In genomic region chr1:184827175-184827701, GRCm38 (mm10) we compare ENCODE assay signal across 8 mouse cellular contexts. TPM values are rescaled to one million over a fixed set of nuclear protein-coding genes. Genes with fewer than 3 reads are reported as not detected.
A peak's percentile ranks its signal among the peaks of the same experiment; 100 is the strongest.
DNase-seq lines count a peak whose midpoint lies in the region; ATAC-seq and TF ChIP-seq lines count a peak whose summit lies in the region.

No protein-coding gene starts in this region.

- peak overlapping the region; percentile 48 for H3K4me2 ChIP-seq in lung, embryonic 14.5 days
- peak overlapping the region; percentile 26 for H3K4me2 ChIP-seq in forebrain, postnatal 0 days (ENCODE audit: low read depth)
- H3K4me2 ChIP-seq in neural tube, embryonic 14.5 days (ENCODE audit: low read depth, low read length): peak overlapping the region; percentile 38

- H3K4me3 ChIP-seq in lung, embryonic 14.5 days (ENCODE audit: low read depth, low read length): peak overlapping the region; percentile 11; the same call in 1 of the 2 replicates
- no peak overlapping the region for H3K4me3 ChIP-seq in forebrain, postnatal 0 days (ENCODE audit: low read depth, low read length)
- H3K4me3 ChIP-seq in neural tube, embryonic 14.5 days (ENCODE audit: low read depth, low read length): peak overlapping the region; percentile 9; the same call in 1 of the 2 replicates

- no peak for ATAC-seq in lung, embryonic 14.5 days (ENCODE audit: insufficient read depth)
- no peak for ATAC-seq in forebrain, postnatal 0 days
- ATAC-seq in neural tube, embryonic 14.5 days (ENCODE audit: low read depth): no peak
- no peak for ATAC-seq in monocyte, adult 5-6 weeks (replicated peaks; ENCODE audit: insufficient number of reproducible peaks, low FRiP score, low TSS enrichment, poor library complexity, severe bottlenecking)

- no peaks in the 10 kb centered on the region for H3K9me3 ChIP-seq in lung, embryonic 14.5 days (ENCODE audit: low read depth, low read length)
- H3K9me3 ChIP-seq in forebrain, postnatal 0 days (ENCODE audit: low read length): no peaks in the 10 kb centered on the region
- no peaks in the 10 kb centered on the region for H3K9me3 ChIP-seq in neural tube, embryonic 14.5 days (ENCODE audit: control insufficient read depth, low read length)

- H3K27me3 ChIP-seq in lung, embryonic 14.5 days (ENCODE audit: insufficient read depth, low read length): no peaks in the 10 kb centered on the region
- H3K27me3 ChIP-seq in forebrain, postnatal 0 days (ENCODE audit: insufficient read depth, low read length): no peaks in the 10 kb centered on the region
- no peaks in the 10 kb centered on the region for H3K27me3 ChIP-seq in neural tube, embryonic 14.5 days (ENCODE audit: control insufficient read depth, insufficient read depth, low read length)

- peaks cover 20% of the 10 kb centered on the region for H3K36me3 ChIP-seq in lung, embryonic 14.5 days (ENCODE audit: insufficient read depth)
- H3K36me3 ChIP-seq in forebrain, postnatal 0 days (ENCODE audit: insufficient read depth): peaks cover 8% of the 10 kb centered on the region; the same call in 1 of the 2 replicates
- no peaks in the 10 kb centered on the region for H3K36me3 ChIP-seq in neural tube, embryonic 14.5 days (ENCODE audit: control insufficient read depth, insufficient read depth, low read length)

- TF ChIP-seq CTCF in lung, embryonic 14.5 days (IDR thresholded peaks at IDR 0.05; ENCODE audit: low read depth): no peak
- no peak for TF ChIP-seq CTCF in forebrain, postnatal 0 days (IDR thresholded peaks at IDR 0.05; ENCODE audit: low read depth)

- no peak overlapping the region for H3K9ac ChIP-seq in lung, embryonic 14.5 days
- no peak overlapping the region for H3K9ac ChIP-seq in forebrain, postnatal 0 days
- 0 out of 2 replicates have a peak overlapping the region, but pooled peaks have one; percentile 25 for H3K9ac ChIP-seq in neural tube, embryonic 14.5 days (replicated peaks; ENCODE audit: low read depth, low read length)

- 26% methylated on average over 23 of the region's 23 CpGs for WGBS in lung, embryonic 14.5 days
- 26% methylated on average over 23 of the region's 23 CpGs for WGBS in forebrain, postnatal 0 days
- WGBS in neural tube, embryonic 14.5 days: 27% methylated on average over 23 of the region's 23 CpGs

- H3K4me1 ChIP-seq in lung, embryonic 14.5 days (ENCODE audit: insufficient read depth): peaks cover 5% of the 10 kb centered on the region; the same call in 1 of the 2 replicates
- H3K4me1 ChIP-seq in forebrain, postnatal 0 days (ENCODE audit: insufficient read depth): no peaks in the 10 kb centered on the region
- H3K4me1 ChIP-seq in neural tube, embryonic 14.5 days (ENCODE audit: control insufficient read depth, insufficient read depth, low read length): no peaks in the 10 kb centered on the region

- DNase-seq in lung, embryonic 14.5 days: no peak
- no peak for DNase-seq in lung, postnatal 14 days
- DNase-seq in forebrain, postnatal 0 days: no peak
- DNase-seq in kidney, postnatal 10 days: peak; percentile 41
- no peak for DNase-seq in frontal cortex, adult 2 months (ENCODE audit: extremely low spot score in 1 of 2, low spot score in 1 of 2)
- no peak for DNase-seq in cerebellum, postnatal 14 days

- no peak overlapping the region for H3K27ac ChIP-seq in lung, embryonic 14.5 days (ENCODE audit: low read depth)
- no peak overlapping the region for H3K27ac ChIP-seq in forebrain, postnatal 0 days (ENCODE audit: low read depth, low read length)
- peak overlapping the region; percentile 48; the same call in 1 of the 2 replicates for H3K27ac ChIP-seq in neural tube, embryonic 14.5 days (ENCODE audit: low read depth, low read length)

RNA-seq across cellular contexts. Expression of gene Marc1, which starts 16.1 kb away (rescaled TPM):
- not detected in 2 replicates for polyA plus RNA-seq in lung, embryonic 14.5 days (2014; fragmentation: Nextera tagmentation; extraction: Ambion mirVana)
- total RNA-seq in forebrain, postnatal 0 days (2014; rRNA removed): 0.15 and 0.24 TPM in 2 replicates
- polyA plus RNA-seq in forebrain, postnatal 0 days (2015; fragmentation: Nextera tagmentation; extraction: Ambion mirVana): 0.11 and 0.45 TPM in 2 replicates
- polyA plus RNA-seq in neural tube, embryonic 14.5 days (2014; fragmentation: Nextera tagmentation; extraction: Ambion mirVana): 0.21 TPM in 1 of 2 replicates, not detected in the other
- 0.08 and 0.14 TPM in 2 replicates for polyA plus RNA-seq in frontal cortex, adult 2 months (2012; rRNA removed)
- not detected in 3 replicates for total RNA-seq in monocyte, adult 5-6 weeks (2017)

RNA-seq across cellular contexts. Expression of gene Marc2, which starts 19.0 kb away (rescaled TPM):
- 152 and 163 TPM in 2 replicates for polyA plus RNA-seq in lung, embryonic 14.5 days (2014; fragmentation: Nextera tagmentation; extraction: Ambion mirVana)
- total RNA-seq in forebrain, postnatal 0 days (2014; rRNA removed): 60.1 and 65.5 TPM in 2 replicates
- polyA plus RNA-seq in forebrain, postnatal 0 days (2015; fragmentation: Nextera tagmentation; extraction: Ambion mirVana): 138 and 139 TPM in 2 replicates
- polyA plus RNA-seq in neural tube, embryonic 14.5 days (2014; fragmentation: Nextera tagmentation; extraction: Ambion mirVana): 108 and 125 TPM in 2 replicates
- polyA plus RNA-seq in frontal cortex, adult 2 months (2012; rRNA removed): 85.6 and 95.2 TPM in 2 replicates
- total RNA-seq in monocyte, adult 5-6 weeks (2017): 44.9 to 78.1 TPM (median 60.4 TPM) in 3 replicates

RNA-seq across cellular contexts. Expression of gene C130074G19Rik, which starts 55.8 kb away (rescaled TPM):
- 2.5 and 3.0 TPM in 2 replicates for polyA plus RNA-seq in lung, embryonic 14.5 days (2014; fragmentation: Nextera tagmentation; extraction: Ambion mirVana)
- 9.5 and 10.7 TPM in 2 replicates for total RNA-seq in forebrain, postnatal 0 days (2014; rRNA removed)
- 0.94 and 1.2 TPM in 2 replicates for polyA plus RNA-seq in forebrain, postnatal 0 days (2015; fragmentation: Nextera tagmentation; extraction: Ambion mirVana)
- polyA plus RNA-seq in neural tube, embryonic 14.5 days (2014; fragmentation: Nextera tagmentation; extraction: Ambion mirVana): 0.48 and 1.6 TPM in 2 replicates
- 34.0 and 34.3 TPM in 2 replicates for polyA plus RNA-seq in frontal cortex, adult 2 months (2012; rRNA removed)
- total RNA-seq in monocyte, adult 5-6 weeks (2017): not detected in 3 replicates
